Mouse (Mus musculus) lung, postnatal 0 days (tissue): ENCODE measurements around the gene Rassf8.

ENCODE experiments used
- CTCF ChIP-seq: IDR thresholded peaks from 2 replicates; pipeline ENCODE4 v1.5.1; 2016; ENCODE audit warnings: antibody characterized with exemption, mild to moderate bottlenecking
- EP300 ChIP-seq: IDR thresholded peaks from 2 replicates; pipeline ENCODE4 v1.6.1; 2016; ENCODE audit warnings: antibody characterized with exemption, mild to moderate bottlenecking, control low read depth

GRCm38 (mm10) chr6:145736099-145736498, 10.4 kb upstream of the Rassf8 start:
- TF ChIP-seq CTCF (no peak), EP300 (no peak)
